8 mouse cellular contexts compared by ENCODE assay signal in genomic region chr10:68278632-68279361, GRCm38 (mm10). TPM values are rescaled to one million over a fixed set of nuclear protein-coding genes. Genes with fewer than 3 reads are reported as not detected.
DNase-seq lines count a peak whose midpoint lies in the region; ATAC-seq and TF ChIP-seq lines count a peak whose summit lies in the region.

Arid5b (minus strand) TSS chr10:68278740.

- peak; percentile 78 for TF ChIP-seq POLR2A in embryonic fibroblast, embryonic 13.5 days (IDR thresholded peaks at IDR 0.05; ENCODE audit: low read depth, low read length)

- no peak for ATAC-seq in liver, embryonic 16.5 days (ENCODE audit: low read depth)
- ATAC-seq in neural tube, embryonic 13.5 days (ENCODE audit: low read depth) = no peak

- H3K27ac ChIP-seq in embryonic fibroblast, embryonic 13.5 days (ENCODE audit: insufficient read depth, low read length) = peak within 1 kb of the TSS; percentile 96
- peak within 1 kb of the TSS; percentile 79 for H3K27ac ChIP-seq in liver, embryonic 16.5 days (ENCODE audit: low read length)
- peak within 1 kb of the TSS; percentile 92 for H3K27ac ChIP-seq in neural tube, embryonic 13.5 days (replicated peaks)

- intact Hi-C loops in heart, postnatal 10 days (cut with DNase I) = loop anchor here (5.0 kb wide), 3 partner anchors 41 to 176 kb away; no protein-coding TSS in a partner anchor

- no peak for TF ChIP-seq CTCF in embryonic fibroblast, embryonic 13.5 days (IDR thresholded peaks at IDR 0.05; ENCODE audit: borderline replicate concordance, insufficient read depth, low read length)

- no peaks in the 10 kb centered on the region for H3K9me3 ChIP-seq in liver, embryonic 16.5 days (replicated peaks; ENCODE audit: control insufficient read depth, low read length)
- no peaks in the 10 kb centered on the region for H3K9me3 ChIP-seq in neural tube, embryonic 13.5 days

- H3K4me3 ChIP-seq in embryonic fibroblast, embryonic 13.5 days (ENCODE audit: insufficient read depth, low read length) = peak within 1 kb of the TSS; percentile 99
- H3K4me3 ChIP-seq in liver, embryonic 16.5 days (ENCODE audit: low read depth, low read length) = peak within 1 kb of the TSS; percentile 61
- H3K4me3 ChIP-seq in neural tube, embryonic 13.5 days = peak within 1 kb of the TSS; percentile 64

- H3K36me3 ChIP-seq in liver, embryonic 16.5 days (ENCODE audit: control insufficient read depth, insufficient read depth) = no peaks in the 10 kb centered on the region
- H3K36me3 ChIP-seq in neural tube, embryonic 13.5 days = no peaks in the 10 kb centered on the region

- peak; percentile 81 for DNase-seq in CD4-positive, CD25-positive, alpha-beta regulatory T cell, adult 2 months (ENCODE audit: low read depth, low spot score)
- DNase-seq in adrenal gland, postnatal 10 days = peak; percentile 72
- DNase-seq in heart, postnatal 10 days = peak; percentile 77 to 82
- DNase-seq in kidney, postnatal 4 days = peak; percentile 71 to 77
- DNase-seq in thymus, postnatal 25 days = peak; percentile 62

- 0% methylated on average over 24 of the region's 24 CpGs for WGBS in liver, embryonic 16.5 days (ENCODE audit: insufficient replicate concordance)
- under 1% methylated on average over 24 of the region's 24 CpGs for WGBS in neural tube, embryonic 13.5 days

- peak within 1 kb of the TSS; percentile 65 for H3K4me2 ChIP-seq in liver, embryonic 16.5 days (ENCODE audit: low read depth, low read length)
- H3K4me2 ChIP-seq in neural tube, embryonic 13.5 days = peak within 1 kb of the TSS; percentile 93

- peak within 1 kb of the TSS; percentile 53 for H3K9ac ChIP-seq in liver, embryonic 16.5 days (ENCODE audit: low read depth, low read length)
- H3K9ac ChIP-seq in neural tube, embryonic 13.5 days = peak within 1 kb of the TSS; percentile 84

- peaks cover 24% of the 10 kb centered on the region for H3K27me3 ChIP-seq in liver, embryonic 16.5 days (ENCODE audit: control insufficient read depth, insufficient read depth, low read depth, low read length)
- H3K27me3 ChIP-seq in neural tube, embryonic 13.5 days = no peaks in the 10 kb centered on the region

- H3K4me1 ChIP-seq in embryonic fibroblast, embryonic 13.5 days (ENCODE audit: control insufficient read depth, insufficient read depth, low read length) = peaks cover 5% of the 10 kb centered on the region
- H3K4me1 ChIP-seq in liver, embryonic 16.5 days (ENCODE audit: control insufficient read depth, low read depth, low read length) = peaks cover 6% of the 10 kb centered on the region
- peaks cover 51% of the 10 kb centered on the region for H3K4me1 ChIP-seq in neural tube, embryonic 13.5 days (replicated peaks)

RNA-seq across cellular contexts. Expression of gene Arid5b, which starts in this region (rescaled TPM):
- total RNA-seq in adrenal gland, postnatal 10 days (2021) = 10 to 100 TPM; 25.8 to 31.5 TPM
- 80.2 and 101 TPM in 2 replicates for polyA plus RNA-seq in embryonic fibroblast, embryonic 13.5 days (2011; ENCODE audit: insufficient read length, low read depth, missing spikeins)
- 10 to 100 TPM; 26.5 to 29.4 TPM for total RNA-seq in heart, postnatal 10 days (2021)
- 6.7 and 7.8 TPM in 2 replicates for polyA plus RNA-seq in liver, embryonic 16.5 days (2015; fragmentation: Nextera tagmentation; extraction: Ambion mirVana)
- polyA plus RNA-seq in neural tube, embryonic 13.5 days (2015; fragmentation: Nextera tagmentation; extraction: Ambion mirVana) = 21.5 and 22.3 TPM in 2 replicates
